Mouse (Mus musculus) layer of hippocampus, adult 18-20 months (tissue): ENCODE results near the gene Mapk8. TPM values are rescaled to one million over a fixed set of nuclear protein-coding genes. Genes with fewer than 3 reads are reported as not detected.
"Not testable (repeated sequence)": the region's sequence is repeated elsewhere in the genome, so short reads cannot be mapped to it uniquely, and the experiment has no call there.

Experiments used
- DNase-seq, 2 experiments: peaks; one replicate each; pipeline ENCODE4 v3.0.0; 2022; ENCODE audit warnings: low spot score in 2 of 2
- long read RNA-seq: library from polyadenylated mRNA; stranded (forward); transcript quantifications from one replicate; pipeline ENCODE4 v2.0.0, GENCODE M21; 2021
- total RNA-seq, 2 experiments: library from RNA; stranded (reverse); gene quantifications; 2 replicates each; pipeline ENCODE4 v1.2.3; 2021

Gene Mapk8
- 10 to 100 TPM; 78.7 TPM for total RNA-seq
- long read RNA-seq, partial matches to known transcripts = 0 of 6 reads
- long read RNA-seq, other reads (novel, unspliced or antisense) = 6 of 6 reads

GRCm38 (mm10) chr14:33447027-33447569 is at the start of gene Mapk8:
TSS of gene Mapk8 (minus strand) at chr14:33447158.
- DNase-seq = peak; percentile 96

GRCm38 (mm10) chr14:33495226-33495625 is 48.3 kb upstream of the Mapk8 start:
- DNase-seq = no peak

- DNase-seq = no peak
Measured at GRCm38 (mm10) chr14:33487805-33488550, 41.0 kb upstream of the Mapk8 start.

- no peak for DNase-seq
Measured at GRCm38 (mm10) chr14:33481991-33482390, 35.0 kb upstream of the Mapk8 start.

- DNase-seq = no peak
Measured at GRCm38 (mm10) chr14:33476094-33476760, 29.3 kb upstream of the Mapk8 start.

GRCm38 (mm10) chr14:33474461-33474860 is 27.5 kb upstream of the Mapk8 start:
- DNase-seq = peak in 1 of 2 experiments; percentile 32

GRCm38 (mm10) chr14:33471331-33471730 is 24.4 kb upstream of the Mapk8 start, which contains the start of gene Frmpd2:
TSS of gene Frmpd2 (plus strand) at chr14:33471696.
- no peak for DNase-seq

- no peak for DNase-seq
Measured at GRCm38 (mm10) chr14:33467766-33468165, 20.8 kb upstream of the Mapk8 start.

GRCm38 (mm10) chr14:33463658-33464057 is 16.7 kb upstream of the Mapk8 start:
- no peak for DNase-seq

- no peak for DNase-seq
Measured at GRCm38 (mm10) chr14:33450331-33450730, 3.4 kb upstream of the Mapk8 start.

DNA sequence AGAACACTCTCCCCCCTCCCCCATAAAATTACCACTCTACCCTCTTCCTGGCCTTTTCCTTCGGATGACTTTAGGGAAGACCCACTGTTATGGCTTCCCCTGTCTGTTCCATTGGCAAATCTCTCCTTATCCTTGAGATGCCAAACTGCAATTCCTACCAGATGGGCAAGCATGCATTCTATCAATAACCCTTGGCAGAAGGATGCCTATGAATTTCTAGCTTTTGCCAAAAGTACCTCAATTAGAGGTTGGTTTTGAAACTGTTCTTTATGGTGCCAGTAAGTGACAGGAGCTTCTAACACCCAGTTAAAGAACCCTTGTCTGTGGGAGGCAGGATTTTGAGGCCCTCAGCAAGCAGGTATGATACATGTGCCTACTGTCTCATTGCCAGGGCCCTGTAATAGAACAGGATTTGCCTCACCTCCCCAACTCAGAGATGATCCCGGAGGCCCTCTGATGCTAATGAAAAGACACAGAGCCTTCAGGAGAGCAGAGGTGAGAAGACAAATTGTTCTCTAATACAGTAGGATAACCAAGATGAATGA is 2.4 kb upstream of the Mapk8 start:
- peak in 1 of 2 experiments; percentile 26 for DNase-seq

DNA sequence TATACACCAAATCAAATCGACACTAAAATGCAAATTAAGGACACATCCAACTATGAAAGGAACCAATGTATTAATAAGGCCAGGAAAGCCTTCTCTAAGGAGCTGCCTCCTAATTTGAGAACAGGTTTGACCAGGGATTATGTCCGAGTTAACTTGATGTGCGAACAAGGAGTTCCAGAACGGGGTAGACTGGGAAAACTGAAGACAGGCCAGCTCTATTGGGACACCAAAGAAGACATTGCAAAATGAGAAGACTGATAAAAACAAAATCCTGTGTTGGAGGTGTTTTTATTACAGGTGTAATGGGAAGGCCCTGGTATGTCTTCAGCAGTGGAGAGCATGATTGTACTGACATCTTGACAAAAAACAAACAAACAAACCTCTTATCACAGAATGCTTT is 1.3 kb upstream of the Mapk8 start:
- DNase-seq = no peak

DNA sequence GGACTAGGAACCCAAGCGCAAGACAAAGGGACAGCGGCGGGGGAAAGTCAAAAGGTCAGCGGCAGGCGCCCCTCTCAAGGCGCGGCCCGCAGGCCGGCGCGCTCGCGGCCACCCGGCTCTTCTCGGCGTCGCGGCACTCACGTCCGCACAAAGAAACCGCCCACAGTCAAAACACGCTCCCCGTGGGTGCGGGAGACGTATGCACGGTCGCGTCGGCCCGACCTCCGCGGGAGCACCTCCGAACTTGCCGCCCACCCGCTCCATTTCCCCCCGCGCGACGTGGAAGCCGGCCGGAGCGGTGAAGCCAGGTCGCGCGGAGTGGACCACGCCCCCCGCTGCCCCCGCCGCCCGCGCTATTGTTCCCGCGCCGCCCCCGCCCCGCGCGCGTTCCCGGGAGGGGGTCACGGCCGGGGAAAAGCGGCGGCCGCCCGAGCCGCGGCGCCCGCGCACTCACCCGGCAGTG is 366 bp downstream of the Mapk8 start:
- DNase-seq = peak; percentile 30 to 57

DNA sequence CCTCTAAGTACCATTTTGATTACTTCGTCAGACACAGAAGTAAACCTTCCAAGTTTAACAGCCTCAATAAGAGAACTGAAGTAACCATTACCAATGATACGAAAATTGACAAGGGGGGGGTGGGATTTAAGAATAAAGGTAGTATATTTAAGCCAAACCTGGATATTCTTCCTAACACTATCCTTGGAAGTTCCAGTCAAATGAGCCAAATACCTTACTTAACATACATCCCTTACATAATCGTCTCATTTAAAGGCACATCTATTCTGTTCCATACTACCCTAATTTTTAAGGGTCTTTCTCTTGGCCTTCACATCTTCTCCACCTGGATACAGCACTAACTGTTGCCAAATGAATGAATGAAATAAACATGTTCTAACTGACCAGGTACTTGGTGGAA is 996 bp downstream of the Mapk8 start:
- DNase-seq = no peak

- no peak for DNase-seq
Measured at GRCm38 (mm10) chr14:33443780-33444179, 3.2 kb downstream of the Mapk8 start.

- not testable (repeated sequence) for DNase-seq
Measured at GRCm38 (mm10) chr14:33432485-33432884, 14.5 kb downstream of the Mapk8 start.

DNA sequence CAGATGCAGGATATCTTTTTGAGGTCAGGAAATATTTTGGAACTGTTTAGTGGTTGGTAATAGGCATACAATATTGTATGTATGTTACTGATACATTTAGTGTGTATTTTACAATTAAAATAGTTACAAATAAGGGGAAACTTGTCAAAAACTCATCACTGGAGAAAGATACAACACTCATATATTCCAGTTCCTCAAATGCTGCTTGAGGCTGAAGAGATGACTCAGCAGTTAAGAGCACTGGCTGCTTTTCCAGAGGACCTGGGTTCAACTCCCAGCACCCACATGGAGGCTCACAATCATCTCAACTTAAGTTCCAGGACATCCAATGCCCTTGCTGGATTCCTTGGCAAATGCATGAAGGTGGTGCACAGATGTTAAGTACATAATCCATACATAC is 22.8 kb downstream of the Mapk8 start:
- DNase-seq = no peak

- no peak for DNase-seq
Measured at GRCm38 (mm10) chr14:33423003-33423402, 24.0 kb downstream of the Mapk8 start.

DNA sequence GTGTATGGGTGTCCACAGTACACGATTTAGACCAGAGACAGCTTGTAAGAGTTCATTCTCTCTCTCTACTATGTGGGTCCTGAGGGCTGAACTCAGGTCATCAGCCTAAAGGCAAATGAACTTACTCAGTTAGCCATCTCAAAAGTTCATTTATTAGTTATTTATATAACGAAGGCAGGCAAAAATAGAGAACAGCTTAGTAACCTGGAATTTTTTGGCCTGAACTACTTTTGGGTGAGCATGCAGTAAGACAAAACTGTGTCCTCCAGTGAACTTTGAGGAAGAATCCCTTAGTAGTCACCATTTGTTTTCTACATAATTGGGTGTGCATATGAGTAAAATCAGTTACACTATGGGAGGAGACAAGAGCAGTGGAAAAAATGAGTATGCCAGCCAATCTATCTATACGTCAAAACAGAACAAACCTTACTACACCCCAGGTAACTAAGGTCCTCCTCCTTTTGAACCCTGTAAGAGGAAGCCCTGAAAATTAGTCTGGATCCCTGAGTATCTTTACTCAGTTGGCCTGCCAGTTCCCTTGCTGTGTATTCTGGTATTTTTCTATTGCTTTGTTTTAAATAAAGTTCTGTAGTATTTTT is 28.5 kb downstream of the Mapk8 start:
- DNase-seq = no peak

- DNase-seq = no peak
Measured at GRCm38 (mm10) chr14:33415746-33416145, 31.2 kb downstream of the Mapk8 start.

DNA sequence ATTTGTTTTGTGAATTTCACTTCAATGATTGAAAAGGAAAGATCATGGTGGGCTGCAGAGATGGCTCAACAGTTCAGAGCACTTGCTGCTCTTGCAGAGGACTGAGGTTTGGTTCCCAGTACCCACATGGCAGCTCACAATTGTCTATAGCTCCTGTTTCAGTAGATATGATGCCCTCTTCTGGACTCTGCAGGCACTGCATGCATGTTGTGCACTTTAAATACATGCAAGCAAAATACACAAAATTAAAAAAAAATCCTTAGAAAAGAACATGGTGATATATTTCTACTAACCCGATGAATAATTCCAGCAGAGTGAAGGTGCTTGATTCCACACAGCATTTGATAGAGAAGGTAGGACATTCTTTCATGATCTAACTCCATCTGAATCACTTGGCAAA is 44.6 kb downstream of the Mapk8 start:
- DNase-seq = no peak
